Comparison of ENCODE assay signal across 22 mouse cellular contexts in the genomic region with DNA sequence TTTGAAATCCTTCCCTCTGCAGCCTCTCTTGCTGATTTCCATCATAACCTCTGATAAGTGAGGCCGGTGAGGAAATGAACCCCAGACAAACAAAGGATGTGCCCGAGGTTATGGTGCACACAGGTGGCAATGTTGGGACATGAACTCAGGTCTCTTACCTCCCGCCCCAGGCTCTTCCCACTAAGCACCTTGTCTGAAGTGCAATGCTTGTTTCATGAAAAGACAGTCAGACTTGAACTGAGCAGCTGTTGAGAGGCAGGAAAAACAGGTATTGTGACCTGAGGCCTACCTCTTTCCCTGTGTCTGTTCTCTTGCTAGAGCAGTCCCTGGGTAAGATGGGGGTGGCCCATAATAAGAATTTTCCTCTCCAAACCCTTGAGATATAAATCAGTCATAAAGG. TPM values are rescaled to one million over a fixed set of nuclear protein-coding genes. Genes with fewer than 3 reads are reported as not detected.
"Had no signal": no experiment of that assay in that cellular context is flagged by ENCODE, and none has a peak within 500 bp of the region (broad histone marks: within the 10 kb centered on the region; RNA-seq: fewer than 3 reads in every experiment).

No protein-coding gene starts in this region.

- H3K4me3 ChIP-seq: midbrain, embryonic 10.5 days; midbrain, embryonic 12.5 days; myocyte; neural tube, embryonic 13.5 days; neural tube, embryonic 15.5 days had no signal

- H3K9ac ChIP-seq: lung, embryonic 14.5 days; midbrain, embryonic 12.5 days; neural tube, embryonic 13.5 days; neural tube, embryonic 15.5 days had no signal

- H3K27me3 ChIP-seq: neural tube, embryonic 13.5 days; neural tube, embryonic 15.5 days had no signal

- H3K27ac ChIP-seq: midbrain, embryonic 10.5 days; midbrain, embryonic 12.5 days; neural tube, embryonic 13.5 days; neural tube, embryonic 15.5 days had no signal

- DNase-seq: lung, adult 18-20 months; lung, embryonic 14.5 days; lung, postnatal 10 days; lung, postnatal 4 days; midbrain, embryonic 14.5 days; retina, postnatal 1 day; right cerebral cortex, adult 18-20 months; right cerebral cortex, postnatal 25 days; right cerebral cortex, postnatal 4 days; spleen, adult 18-20 months; thymus, adult 18-20 months; thymus, postnatal 14 days; thymus, postnatal 36 days had no signal

- ATAC-seq: midbrain, embryonic 16.5 days had no signal

- H3K4me2 ChIP-seq: lung, embryonic 14.5 days; midbrain, embryonic 12.5 days; neural tube, embryonic 13.5 days; neural tube, embryonic 15.5 days had no signal

- H3K4me1 ChIP-seq: midbrain, embryonic 10.5 days; midbrain, embryonic 12.5 days; neural tube, embryonic 13.5 days; neural tube, embryonic 15.5 days had no signal

- H3K9me3 ChIP-seq: midbrain, embryonic 10.5 days; midbrain, embryonic 12.5 days; neural tube, embryonic 13.5 days; neural tube, embryonic 15.5 days had no signal

- H3K36me3 ChIP-seq: midbrain, embryonic 10.5 days; midbrain, embryonic 12.5 days; neural tube, embryonic 13.5 days; neural tube, embryonic 15.5 days had no signal

RNA-seq across cellular contexts. Expression of a gene that starts 16.8 kb away (rescaled TPM):
- polyA plus RNA-seq: lung, embryonic 14.5 days had no signal

RNA-seq across cellular contexts. Expression of a gene that starts 18.7 kb away (rescaled TPM):
- polyA plus RNA-seq: lung, embryonic 14.5 days; midbrain, embryonic 10.5 days; neural tube, embryonic 11.5 days; neural tube, embryonic 13.5 days had no signal

RNA-seq across cellular contexts. Expression of a gene that starts 33.5 kb away (rescaled TPM):
- polyA plus RNA-seq: lung, embryonic 14.5 days; lung, embryonic 16.5 days; midbrain, embryonic 10.5 days; midbrain, embryonic 12.5 days; midbrain, embryonic 14.5 days; myocyte; neural tube, embryonic 13.5 days; stomach, embryonic 14.5 days had no signal

RNA-seq across cellular contexts. Expression of a gene that starts 34.0 kb away (rescaled TPM):
- polyA plus RNA-seq: lung, embryonic 16.5 days; midbrain, embryonic 10.5 days; midbrain, embryonic 12.5 days; neural tube, embryonic 13.5 days had no signal
